Mouse (Mus musculus): ENCODE data around the gene Slc51b. TPM values are rescaled to one million over a fixed set of nuclear protein-coding genes. Genes with fewer than 3 reads are reported as not detected.

Slc51b gene
- total and polyA plus RNA-seq, 3 experiments, result not detected

GRCm38 (mm10) chr9:65430401-65430800 lies 7.6 kb upstream of the Slc51b start:
- dilution Hi-C loops (cut with MboI; ENCODE audit: extremely low pct_ligation_motif_present, extremely low pct_unique_long_range_greater_than_20kb, low sequenced_read_pairs) (no loop called here), in situ Hi-C loops (cut with MboI; ENCODE audit: low pct_ligation_motif_present, low pct_unique_long_range_greater_than_20kb, low sequenced_read_pairs) (no loop called here)
- H3K9ac ChIP-seq (ENCODE audit: insufficient read depth, low read depth), result no peak overlapping the region

GRCm38 (mm10) chr9:65428003-65428402 lies 5.2 kb upstream of the Slc51b start:
- TF ChIP-seq NELFE (IDR thresholded peaks at IDR 0.05; ENCODE audit: low read depth, low read length) (no peak), CTCF (conservative IDR thresholded peaks at IDR 0.05 in 1 of 2, IDR thresholded peaks at IDR 0.05 in 1 of 2; ENCODE audit: low read depth in 2 of 2, low read length in 2 of 2) (no peak), IRF4 (IDR thresholded peaks at IDR 0.05; ENCODE audit: low read depth, low read length) (no peak), MEF2A (IDR thresholded peaks at IDR 0.05; ENCODE audit: borderline replicate concordance, low read depth, low read length) (no peak), ZKSCAN1 (IDR thresholded peaks at IDR 0.05; ENCODE audit: borderline replicate concordance, low read depth, low read length) (no peak), USF1 (IDR thresholded peaks at IDR 0.05; ENCODE audit: low read depth, low read length) (no peak), SIN3A (IDR thresholded peaks at IDR 0.05; ENCODE audit: low read length) (no peak), MAX (IDR thresholded peaks at IDR 0.05; ENCODE audit: low read length) (no peak), UBTF (IDR thresholded peaks at IDR 0.05; ENCODE audit: low read depth, low read length) (no peak), ZMIZ1 (IDR thresholded peaks at IDR 0.05; ENCODE audit: low read depth, low read length) (no peak), ETS1 (conservative IDR thresholded peaks at IDR 0.05; ENCODE audit: low read depth, low read length) (no peak), RCOR1 (conservative IDR thresholded peaks at IDR 0.05; ENCODE audit: low read depth, low read length) (no peak), PAX5 (IDR thresholded peaks at IDR 0.05; ENCODE audit: low read length) (no peak), HCFC1 (IDR thresholded peaks at IDR 0.05; ENCODE audit: low read depth, low read length) (no peak), MXI1 (IDR thresholded peaks at IDR 0.05; ENCODE audit: low read depth, low read length) (no peak), POLR2A (IDR thresholded peaks at IDR 0.05; ENCODE audit: low read depth, low read length) (no peak), JUN (IDR thresholded peaks at IDR 0.05; ENCODE audit: insufficient read depth, low read depth, low read length) (no peak), MAZ (IDR thresholded peaks at IDR 0.05; ENCODE audit: low read depth, low read length) (no peak)
- DNase-seq (ENCODE audit: extremely low read depth), result no peak
- Histone ChIP-seq H3K4me3 (replicated peaks in 1 of 3; ENCODE audit: low read depth in 2 of 3, low read length in 2 of 3, poor library complexity in 1 of 3) (no peak overlapping the region), H3K4me2 (ENCODE audit: insufficient read depth, low read depth, poor library complexity, severe bottlenecking) (no peak overlapping the region), H3K9ac (ENCODE audit: insufficient read depth, low read depth) (no peak overlapping the region), H3K9me3 (replicated peaks; ENCODE audit: low read length) (no peaks in the 10 kb centered on the region), H3K36me3 (replicated peaks in 1 of 2; ENCODE audit: control insufficient read depth in 1 of 2, insufficient read depth in 1 of 2, low read length in 1 of 2) (no peaks in the 10 kb centered on the region), H3K4me1 (ENCODE audit: control insufficient read depth in 1 of 2, insufficient read depth in 2 of 2) (peaks cover 0 to 9% of the 10 kb centered on the region in 2 experiments; a peak in 2 of 4 replicates), H3K79me2 (replicated peaks; ENCODE audit: control insufficient read depth, extremely low read depth, insufficient read depth, poor library complexity, severe bottlenecking) (no peaks in the 10 kb centered on the region), H3K27ac (ENCODE audit: insufficient read depth, low read depth) (no peak overlapping the region), H3K27me3 (replicated peaks) (no peaks in the 10 kb centered on the region)
- in situ Hi-C loops (cut with MboI; ENCODE audit: low pct_ligation_motif_present, low pct_unique_long_range_greater_than_20kb, low sequenced_read_pairs) (loop anchor here (5.0 to 10.0 kb wide), 2 partner anchors 46 to 203 kb away; no protein-coding TSS in a partner anchor), dilution Hi-C loops (cut with MboI; ENCODE audit: extremely low pct_ligation_motif_present, extremely low pct_unique_long_range_greater_than_20kb, low sequenced_read_pairs) (no loop called here)

More at GRCm38 (mm10) chr9:65430401-65430800, 7.6 kb upstream of the Slc51b start:
- no peak for DNase-seq (ENCODE audit: extremely low read depth)
- Histone ChIP-seq H3K4me1 (ENCODE audit: control insufficient read depth in 1 of 2, insufficient read depth in 2 of 2) (peaks cover 0 to 10% of the 10 kb centered on the region in 2 experiments; a peak in 2 of 4 replicates), H3K36me3 (replicated peaks in 1 of 2; ENCODE audit: control insufficient read depth in 1 of 2, insufficient read depth in 1 of 2, low read length in 1 of 2) (no peaks in the 10 kb centered on the region), H3K4me2 (ENCODE audit: insufficient read depth, low read depth, poor library complexity, severe bottlenecking) (no peak overlapping the region), H3K4me3 (replicated peaks in 1 of 3; ENCODE audit: low read depth in 2 of 3, low read length in 2 of 3, poor library complexity in 1 of 3) (no peak overlapping the region), H3K27ac (ENCODE audit: insufficient read depth, low read depth) (no peak overlapping the region), H3K79me2 (replicated peaks; ENCODE audit: control insufficient read depth, extremely low read depth, insufficient read depth, poor library complexity, severe bottlenecking) (no peaks in the 10 kb centered on the region), H3K9me3 (replicated peaks; ENCODE audit: low read length) (peaks cover 3% of the 10 kb centered on the region), H3K27me3 (replicated peaks) (peaks cover 1% of the 10 kb centered on the region)
- TF ChIP-seq ZC3H11A (IDR thresholded peaks at IDR 0.05; ENCODE audit: low read depth, low read length) (no peak), E2F4 (IDR thresholded peaks at IDR 0.05; ENCODE audit: insufficient replicate concordance, low read depth, low read length) (no peak)
